Mouse (Mus musculus): ENCODE measurements around the gene Zfp941. TPM values are rescaled to one million over a fixed set of nuclear protein-coding genes. Genes with fewer than 3 reads are reported as not detected.
"Not testable (repeated sequence)": the region's sequence is repeated elsewhere in the genome, so short reads cannot be mapped to it uniquely, and the experiment has no call there.

The Zfp941 gene
- polyA plus RNA-seq, 1 experiment, result 0.20 TPM

DNA sequence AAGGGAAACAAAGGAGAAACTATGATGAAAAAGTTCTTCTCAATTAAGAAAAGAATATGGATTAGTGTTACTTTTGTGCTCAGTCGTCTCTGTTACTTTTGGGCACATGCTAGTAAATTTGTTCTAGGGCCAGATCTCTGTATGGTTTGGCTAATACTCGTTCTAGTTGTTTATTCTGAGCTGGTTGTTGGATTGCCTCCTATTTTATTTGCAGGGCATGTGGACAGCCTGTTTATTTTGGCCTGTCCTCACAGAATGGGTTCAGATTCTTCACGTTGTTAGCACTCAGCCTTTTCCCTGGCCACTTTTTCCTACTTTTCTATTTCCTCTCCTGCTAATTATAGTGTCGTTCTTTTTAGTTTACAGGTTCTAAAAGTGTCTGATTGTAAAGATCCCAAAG lies 28.4 kb downstream of the Zfp941 start:
- DNase-seq (ENCODE audit: low read depth, low spot score), result no peak
- whole genome bisulfite sequencing, result 21% methylated on average over 4 of the region's 4 CpGs

DNA sequence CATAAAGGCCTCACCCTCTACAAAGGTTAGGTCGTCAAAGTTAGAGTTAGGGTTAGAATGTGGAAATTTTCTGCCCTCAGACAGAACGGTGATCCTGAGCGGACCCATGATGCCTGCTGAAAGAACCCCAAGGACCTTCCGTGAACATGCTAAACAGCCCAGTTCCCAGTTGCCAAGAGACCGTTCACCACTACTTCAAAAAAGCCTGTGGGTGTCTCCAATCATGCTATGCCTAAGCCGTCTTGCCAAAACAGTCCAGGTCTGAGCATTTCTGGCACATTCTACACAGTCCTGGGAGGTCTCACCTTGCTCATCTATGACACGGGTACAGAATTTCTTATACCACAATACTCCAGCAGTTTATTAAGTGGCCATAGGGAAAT lies 33.9 kb downstream of the Zfp941 start:
- no peak for DNase-seq (ENCODE audit: low read depth, low spot score)
- WGBS, result 85% methylated on average over 7 of the region's 7 CpGs

DNA sequence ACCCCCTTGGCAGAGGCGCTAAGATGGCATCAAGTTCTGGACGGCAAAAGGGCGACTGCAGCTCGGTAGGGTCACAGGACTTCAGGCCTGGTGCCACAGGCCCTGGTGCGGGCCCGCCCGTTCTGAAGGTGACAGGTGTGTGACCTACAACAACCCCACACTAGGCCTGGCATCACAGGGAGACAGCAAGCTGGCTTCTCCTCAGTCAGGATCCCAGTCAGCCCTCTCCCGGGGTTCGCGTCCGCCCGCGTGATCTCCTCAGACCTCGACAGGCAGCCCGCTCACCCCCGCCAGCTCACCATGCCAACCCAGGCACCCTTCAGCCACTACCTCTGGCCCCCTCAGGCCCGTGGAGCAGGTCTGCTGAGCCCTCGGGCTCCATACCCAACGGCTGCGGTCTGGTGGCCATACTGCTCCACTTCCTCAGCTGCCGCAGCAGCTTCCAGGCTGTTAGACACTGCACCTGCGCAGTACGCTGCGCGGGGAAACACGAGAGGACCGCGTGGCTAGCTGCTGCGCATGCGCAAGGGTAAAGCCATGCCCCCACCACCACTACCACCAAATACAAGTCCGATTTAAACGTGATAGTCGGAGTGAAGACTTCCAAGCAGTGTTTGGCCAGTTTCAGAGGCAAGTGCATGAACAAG lies 34.4 kb downstream of the Zfp941 start, which contains the start of gene Syce1:
Gene Syce1, minus strand, starts transcription at position 447 of the 647 bp plus-strand sequence.
- WGBS, result 84% methylated on average over 33 of the region's 33 CpGs
- DNase-seq (ENCODE audit: low read depth, low spot score), result no peak

DNA sequence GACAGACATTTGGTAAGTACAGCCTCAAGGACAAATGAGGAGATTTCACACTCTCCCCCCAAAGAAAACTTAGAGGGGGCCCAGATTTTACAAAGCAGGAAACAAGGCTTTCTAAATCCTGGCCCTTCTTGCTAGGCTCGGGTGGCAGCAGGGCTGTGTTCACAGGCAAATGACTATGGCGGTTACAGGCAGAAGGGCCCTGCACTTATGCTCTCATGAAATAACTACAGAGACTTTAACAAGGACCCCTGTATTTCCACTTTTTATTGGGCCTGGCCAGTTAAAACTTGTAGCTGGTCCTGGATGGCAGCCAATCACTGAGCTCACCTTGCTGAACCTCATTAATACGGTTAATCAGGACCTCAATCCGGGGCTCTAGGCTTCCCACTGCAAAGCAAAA lies 41.4 kb downstream of the Zfp941 start:
- DNase-seq (ENCODE audit: low read depth, low spot score), result no peak
- WGBS, result 71% methylated on average over 4 of the region's 4 CpGs

DNA sequence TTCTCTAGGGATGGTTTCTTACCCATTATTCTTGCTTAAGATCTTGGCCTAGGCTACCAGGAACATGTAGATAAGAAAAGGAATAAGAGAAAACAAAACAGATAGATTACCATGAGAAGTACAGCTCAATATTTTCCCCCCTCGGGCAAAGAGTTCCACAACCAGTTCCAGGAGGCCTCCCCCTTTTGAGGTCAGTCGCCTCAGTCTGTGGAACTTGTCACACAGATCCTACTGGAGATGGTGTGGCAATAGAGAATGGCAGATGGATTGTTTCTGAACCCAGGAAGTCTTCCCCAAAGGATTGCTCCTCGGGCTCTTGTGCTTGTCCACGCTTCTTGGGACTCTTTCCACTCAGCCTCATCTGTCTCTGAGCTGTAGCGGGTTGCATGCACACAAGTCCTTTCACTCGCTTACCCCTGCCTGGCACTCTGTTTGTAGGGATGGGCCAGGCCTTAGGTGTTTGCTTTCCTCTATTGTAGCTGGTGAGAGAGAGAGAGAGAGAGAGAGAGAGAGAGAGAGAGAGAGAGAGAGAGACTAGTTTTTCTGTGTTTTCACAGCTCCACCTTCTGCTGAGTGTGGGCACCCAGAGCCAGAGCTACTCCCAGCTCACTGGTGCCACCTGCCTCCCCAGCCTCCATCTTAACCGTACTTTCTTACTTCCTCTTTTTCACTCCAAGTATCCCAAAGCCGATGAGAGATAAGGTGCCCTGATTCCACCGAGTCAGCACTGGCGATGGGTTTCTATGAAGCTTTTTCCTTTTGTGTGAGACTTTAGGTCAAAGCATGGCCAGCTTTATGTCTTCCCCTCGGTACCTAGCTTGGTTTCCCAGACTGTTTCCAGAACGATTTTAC lies 55.9 kb downstream of the Zfp941 start:
- WGBS, result 67% methylated on average over 12 of the region's 12 CpGs
- DNase-seq (ENCODE audit: low read depth, low spot score), result no peak

DNA sequence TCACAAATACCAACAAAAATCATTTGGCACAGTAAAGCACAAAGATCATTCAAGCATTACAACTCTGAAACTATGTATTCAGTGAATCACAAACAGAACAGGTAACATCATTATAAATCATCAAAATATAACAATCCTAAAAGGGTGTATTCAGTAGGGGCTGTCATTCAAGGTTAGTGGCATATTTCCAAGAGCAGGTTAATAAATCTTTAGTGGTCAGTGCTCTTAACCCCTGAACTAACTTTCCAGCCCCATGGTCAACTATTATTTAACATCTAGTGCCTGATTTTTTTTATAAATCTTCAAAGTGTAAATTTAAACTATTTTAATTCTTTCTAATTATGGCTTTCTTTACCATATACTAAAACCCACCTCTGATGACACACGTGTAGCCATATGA lies 56.6 kb downstream of the Zfp941 start:
- WGBS, result 58% methylated on average over 1 of the region's 1 CpGs
- not testable (repeated sequence) for DNase-seq (ENCODE audit: low read depth, low spot score)

DNA sequence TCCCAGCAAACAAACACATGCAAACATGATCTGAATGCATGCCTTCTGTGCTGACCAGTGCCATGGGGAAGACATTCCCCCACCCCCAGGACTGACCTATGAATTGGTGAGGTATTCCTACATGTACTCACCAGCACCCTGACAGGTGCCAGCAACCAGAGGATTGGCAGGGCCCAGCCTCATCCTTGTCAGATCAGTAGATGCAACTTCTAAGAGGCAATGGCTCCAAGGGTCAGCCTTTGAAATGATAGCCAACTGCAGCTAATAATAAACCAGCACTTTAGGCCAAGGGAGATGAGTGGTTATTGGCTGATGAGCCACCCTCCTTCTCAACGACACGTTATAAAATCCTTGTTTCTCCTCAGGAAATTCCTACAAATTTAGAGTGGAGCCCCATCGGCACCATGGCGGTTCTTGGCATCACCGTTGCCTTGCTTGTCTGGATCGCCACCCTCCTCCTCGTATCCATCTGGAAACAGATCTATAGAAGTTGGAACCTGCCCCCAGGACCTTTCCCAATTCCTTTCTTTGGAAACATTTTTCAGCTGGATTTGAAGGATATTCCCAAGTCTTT lies 58.4 kb downstream of the Zfp941 start, which contains the start of gene Cyp2e1:
Gene Cyp2e1, plus strand, starts transcription at position 293 of the 574 bp plus-strand sequence.
- DNase-seq (ENCODE audit: low read depth, low spot score), result no peak

DNA sequence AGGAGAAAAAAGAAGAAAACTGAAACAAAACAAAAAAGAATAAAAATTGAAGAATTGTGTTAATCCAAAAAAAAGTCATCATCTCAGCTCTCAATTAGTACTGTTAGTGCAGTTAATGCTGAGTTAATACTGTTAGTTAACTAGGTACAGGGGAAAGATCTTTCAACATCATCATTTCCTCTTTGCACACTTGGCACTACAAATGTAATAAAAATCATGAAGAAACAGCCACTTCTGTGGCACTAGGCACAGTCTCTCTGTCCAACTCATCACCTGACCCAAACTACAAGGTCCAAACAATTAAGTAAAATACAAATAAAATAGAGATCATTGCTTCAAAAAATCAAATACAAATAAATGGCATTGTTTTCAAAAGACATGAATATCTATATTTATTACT lies 61.3 kb downstream of the Zfp941 start:
- DNase-seq (ENCODE audit: low read depth, low spot score), result no peak

More for the DNA sequence above, 58.4 kb downstream of the Zfp941 start, which contains the start of gene Cyp2e1:
- WGBS, result 62% methylated on average over 7 of the region's 7 CpGs

Other genes with a start within 250 kb of the Zfp941 start
- not detected in 2 replicates for gene Olfr46, start 220.9 kb downstream of the Zfp941 start, polyA plus RNA-seq (2012; rRNA removed)
- not detected in 2 replicates for gene Olfr61, start 193.2 kb downstream of the Zfp941 start, polyA plus RNA-seq (2012; rRNA removed)
- not detected in 2 replicates for gene Olfr53, start 175.7 kb downstream of the Zfp941 start, polyA plus RNA-seq (2012; rRNA removed)
- gene Olfr539, start 162.2 kb downstream of the Zfp941 start, polyA plus RNA-seq (2012; rRNA removed), result not detected in 2 replicates
- not detected in 2 replicates for gene Olfr45, start 140.2 kb downstream of the Zfp941 start, polyA plus RNA-seq (2012; rRNA removed)
- gene Olfr541, start 124.9 kb downstream of the Zfp941 start, polyA plus RNA-seq (2012; rRNA removed), result not detected in 2 replicates
- 0.75 and 1.4 TPM in 2 replicates for gene Cyp2e1, start 58.4 kb downstream of the Zfp941 start, polyA plus RNA-seq (2012; rRNA removed)
- gene Syce1, start 34.3 kb downstream of the Zfp941 start, polyA plus RNA-seq (2012; rRNA removed), result not detected in 2 replicates
- gene Urah, start 12.8 kb upstream of the Zfp941 start, polyA plus RNA-seq (2012; rRNA removed), result 47.2 and 49.4 TPM in 2 replicates
- gene Scgb1c1, start 23.4 kb upstream of the Zfp941 start, polyA plus RNA-seq (2012; rRNA removed), result not detected in 2 replicates
- gene Odf3, start 25.6 kb upstream of the Zfp941 start, polyA plus RNA-seq (2012; rRNA removed), result not detected in 2 replicates
- not detected in 2 replicates for gene Gm45785, start 34.2 kb upstream of the Zfp941 start, polyA plus RNA-seq (2012; rRNA removed)
- 93.2 and 103 TPM in 2 replicates for gene Ric8a, start 34.8 kb upstream of the Zfp941 start, polyA plus RNA-seq (2012; rRNA removed)
- 22.0 and 22.5 TPM in 2 replicates for gene Bet1l, start 35.4 kb upstream of the Zfp941 start, polyA plus RNA-seq (2012; rRNA removed)
- gene Psmd13, start 59.8 kb upstream of the Zfp941 start, polyA plus RNA-seq (2012; rRNA removed), result 79.6 and 86.8 TPM in 2 replicates
- 18.4 and 23.3 TPM in 2 replicates for gene Sirt3, start 60.1 kb upstream of the Zfp941 start, polyA plus RNA-seq (2012; rRNA removed)
- gene Cox8b, start 78.3 kb upstream of the Zfp941 start, polyA plus RNA-seq (2012; rRNA removed), result 3.4 and 4.4 TPM in 2 replicates
- 93.6 and 138 TPM in 2 replicates for gene Nlrp6, start 98.7 kb upstream of the Zfp941 start, polyA plus RNA-seq (2012; rRNA removed)
- 20.5 and 23.1 TPM in 2 replicates for gene Pgghg, start 119.2 kb upstream of the Zfp941 start, polyA plus RNA-seq (2012; rRNA removed)
- gene Ifitm5, start 128.1 kb upstream of the Zfp941 start, polyA plus RNA-seq (2012; rRNA removed), result 0.86 and 0.95 TPM in 2 replicates
- not detected in 2 replicates for gene Gm45717, start 133.8 kb upstream of the Zfp941 start, polyA plus RNA-seq (2012; rRNA removed)
- 596 and 675 TPM in 2 replicates for gene Ifitm2, start 133.8 kb upstream of the Zfp941 start, polyA plus RNA-seq (2012; rRNA removed)
- gene Ifitm1, start 145.0 kb upstream of the Zfp941 start, polyA plus RNA-seq (2012; rRNA removed), result 138 and 161 TPM in 2 replicates
- 306 and 461 TPM in 2 replicates for gene Ifitm3, start 188.6 kb upstream of the Zfp941 start, polyA plus RNA-seq (2012; rRNA removed)
- 6.3 and 8.3 TPM in 2 replicates for gene Ifitm6, start 195.7 kb upstream of the Zfp941 start, polyA plus RNA-seq (2012; rRNA removed)
- gene Gm17387, start 207.0 kb upstream of the Zfp941 start, polyA plus RNA-seq (2012; rRNA removed), result not detected in 2 replicates
- 15.8 and 22.3 TPM in 2 replicates for gene B4galnt4, start 238.9 kb upstream of the Zfp941 start, polyA plus RNA-seq (2012; rRNA removed)